Mouse (Mus musculus): ENCODE data around the gene Lypd4.

DNA sequence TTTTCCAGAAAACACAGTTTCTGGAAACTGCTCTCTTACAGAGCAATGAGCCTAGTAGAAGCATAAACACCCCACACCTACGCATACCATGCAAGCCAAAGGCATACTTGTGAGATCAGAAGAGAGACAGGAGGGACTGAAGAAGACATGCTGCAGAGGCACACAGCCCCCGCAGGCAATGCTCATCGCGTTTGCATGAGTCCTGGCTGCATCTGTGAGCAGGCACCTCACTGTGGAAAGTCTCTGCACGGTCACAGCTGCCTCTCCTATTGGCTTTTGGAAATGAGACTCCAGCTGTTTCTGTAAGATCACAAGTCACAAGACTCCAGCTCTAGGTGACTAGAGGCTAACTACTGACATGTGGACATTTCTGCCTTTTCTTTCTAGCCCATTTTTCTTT is 19.6 kb downstream of the Lypd4 start:
- TF ChIP-seq POLR2A (IDR thresholded peaks at IDR 0.05; ENCODE audit: extremely low read depth, insufficient read depth, low read length) (no peak), CTCF (IDR thresholded peaks at IDR 0.05; ENCODE audit: low read depth, low read length) (no peak)

Data from liver, adult 2 months (tissue).